Mouse (Mus musculus) adrenal gland, adult 8-10 months (tissue): ENCODE measurements around the gene Mtg2. TPM values are rescaled to one million over a fixed set of nuclear protein-coding genes. Genes with fewer than 3 reads are reported as not detected.

ENCODE experiments used
- DNase-seq: peaks from one replicate; pipeline ENCODE4 v3.0.0; 2022
- total RNA-seq, 4 experiments: library from RNA; stranded (reverse); gene quantifications; 2 replicates each; pipeline ENCODE4 v1.2.4; 2022

Gene Mtg2
- total RNA-seq, 4 experiments from 2014 or later, result 17.3 to 26.1 (median 21.6) TPM

GRCm38 (mm10) chr2:180053001-180053400 lies 17.4 kb upstream of the Mtg2 start:
- no peak for DNase-seq

DNA sequence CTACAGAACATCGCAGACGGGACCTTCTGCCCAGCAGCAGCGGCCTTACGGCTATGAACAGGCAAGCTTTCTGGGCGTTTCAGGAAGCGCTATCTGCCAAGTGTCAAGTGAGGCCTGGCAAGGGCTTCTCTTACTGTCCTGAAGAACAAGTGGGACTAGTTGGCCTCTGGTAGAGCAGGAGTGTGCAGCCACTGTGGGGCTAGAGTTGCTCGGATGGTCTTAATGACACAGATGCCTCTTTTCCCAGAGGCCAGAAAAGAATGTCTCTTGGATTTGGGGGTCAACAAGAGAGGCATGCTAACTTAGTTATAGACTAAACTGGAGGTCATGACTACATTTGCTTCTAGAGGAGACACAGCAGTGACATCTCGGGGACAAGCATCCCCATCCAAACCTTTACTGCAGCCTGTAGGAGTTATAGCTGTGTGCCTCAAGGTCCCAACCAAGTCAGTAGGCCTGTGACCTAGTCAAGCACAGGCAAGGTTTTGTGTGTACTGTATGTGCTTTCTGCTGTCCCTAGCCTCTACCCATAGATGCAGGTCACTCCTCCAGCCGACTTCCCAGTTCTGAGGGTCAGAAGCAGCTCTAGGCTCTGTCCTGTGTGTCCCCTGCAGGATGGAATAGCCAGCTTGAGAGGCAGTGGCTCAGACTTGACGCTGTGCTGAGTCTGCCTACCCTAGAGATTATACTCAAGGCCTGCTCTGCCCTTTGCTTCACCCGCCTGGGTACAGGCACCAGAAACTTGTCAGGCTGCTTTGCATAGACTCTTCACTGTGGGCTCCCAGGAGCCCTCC lies 6.9 kb upstream of the Mtg2 start:
- DNase-seq, result no peak

- DNase-seq, result no peak
Observed at GRCm38 (mm10) chr2:180069770-180070480, 463 bp upstream of the Mtg2 start.

DNA sequence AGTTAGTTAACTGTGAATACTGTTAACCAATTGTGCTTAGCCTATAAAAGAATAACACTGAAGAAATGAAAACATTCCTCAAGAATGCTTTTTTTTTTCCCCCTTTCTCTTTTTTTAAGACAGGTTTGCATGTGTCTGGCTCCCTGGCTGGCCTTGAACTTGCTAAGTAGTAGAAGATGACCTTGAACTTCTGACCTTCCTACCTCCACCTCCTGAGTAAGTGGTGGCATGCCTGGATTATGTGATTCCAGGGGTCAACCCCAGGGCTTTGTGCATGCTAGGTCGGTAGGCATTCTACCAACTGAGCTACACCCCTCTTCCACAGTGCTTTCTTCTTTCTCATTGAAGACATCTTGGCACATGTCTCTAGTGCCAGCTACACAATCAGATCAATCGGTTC lies 1.3 kb downstream of the Mtg2 start:
- no peak for DNase-seq

GRCm38 (mm10) chr2:180072886-180073285 lies 2.5 kb downstream of the Mtg2 start:
- DNase-seq, result no peak

DNA sequence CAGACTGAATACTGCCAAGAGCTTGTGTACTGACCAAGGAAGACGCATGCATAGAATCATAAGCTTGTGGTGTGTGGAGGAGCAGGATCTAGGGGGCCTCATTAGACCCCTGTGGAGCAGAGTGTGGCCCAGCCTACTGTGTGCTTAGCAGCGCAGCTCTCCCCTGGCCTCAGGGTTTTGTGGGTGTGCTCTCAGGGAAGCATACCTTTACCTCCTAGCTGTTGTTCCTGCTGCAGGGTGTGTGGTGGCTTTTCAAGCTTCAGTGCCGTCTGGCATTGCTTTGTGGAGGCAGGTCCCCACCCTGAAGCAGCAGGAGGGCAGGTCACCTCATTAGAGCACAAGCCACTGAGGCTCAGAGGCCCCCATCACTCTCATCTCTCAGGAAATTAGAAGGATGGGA lies 7.2 kb downstream of the Mtg2 start:
- DNase-seq, result no peak

GRCm38 (mm10) chr2:180080680-180081079 lies 10.3 kb downstream of the Mtg2 start:
- DNase-seq, result no peak

DNA sequence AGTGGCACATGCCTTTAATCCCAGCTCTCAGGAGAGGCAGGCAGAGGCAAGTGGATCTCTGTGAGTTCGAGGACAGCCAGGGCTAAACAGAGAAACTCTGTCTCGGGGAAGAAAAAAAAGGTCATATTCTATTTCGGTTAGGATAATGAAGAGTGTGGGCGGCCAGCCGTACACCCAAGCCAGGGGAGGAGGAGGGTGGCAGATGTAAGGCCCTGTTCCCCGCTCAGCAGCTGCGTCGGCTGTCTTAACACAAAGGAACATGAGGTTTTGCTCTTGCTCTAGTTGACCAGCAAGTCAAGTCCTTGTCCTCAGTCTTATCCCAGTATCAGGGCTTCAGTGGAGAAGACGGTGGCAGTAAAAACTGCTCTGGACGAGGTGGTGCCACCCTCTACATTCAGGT lies 12.7 kb downstream of the Mtg2 start:
- no peak for DNase-seq

GRCm38 (mm10) chr2:180084565-180084964 lies 14.2 kb downstream of the Mtg2 start:
- DNase-seq, result no peak

GRCm38 (mm10) chr2:180085926-180086636 lies 15.7 kb downstream of the Mtg2 start:
- DNase-seq, result no peak

DNA sequence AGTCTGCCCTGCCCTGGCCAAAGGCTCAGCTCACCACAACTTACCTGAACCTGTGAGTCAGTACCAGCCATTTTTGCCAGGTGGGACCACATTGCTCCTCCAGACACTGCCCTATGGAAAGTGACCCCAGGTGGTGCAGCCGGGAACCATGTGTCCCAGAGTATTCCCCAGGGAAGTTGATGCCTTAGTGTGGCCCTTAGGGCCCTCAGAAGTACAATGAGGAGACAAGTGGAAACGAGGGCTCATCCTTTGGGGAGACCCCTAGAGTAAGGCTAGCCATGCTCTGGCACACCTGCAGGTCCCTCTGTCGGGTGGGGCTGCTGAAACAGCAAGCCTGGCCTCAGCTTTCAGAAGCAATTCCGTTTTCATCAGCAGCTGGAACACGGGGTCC lies 16.2 kb downstream of the Mtg2 start:
- no peak for DNase-seq

GRCm38 (mm10) chr2:180087472-180087871 lies 17.1 kb downstream of the Mtg2 start:
- DNase-seq, result no peak

GRCm38 (mm10) chr2:180090285-180090684 lies 19.9 kb downstream of the Mtg2 start:
- no peak for DNase-seq

DNA sequence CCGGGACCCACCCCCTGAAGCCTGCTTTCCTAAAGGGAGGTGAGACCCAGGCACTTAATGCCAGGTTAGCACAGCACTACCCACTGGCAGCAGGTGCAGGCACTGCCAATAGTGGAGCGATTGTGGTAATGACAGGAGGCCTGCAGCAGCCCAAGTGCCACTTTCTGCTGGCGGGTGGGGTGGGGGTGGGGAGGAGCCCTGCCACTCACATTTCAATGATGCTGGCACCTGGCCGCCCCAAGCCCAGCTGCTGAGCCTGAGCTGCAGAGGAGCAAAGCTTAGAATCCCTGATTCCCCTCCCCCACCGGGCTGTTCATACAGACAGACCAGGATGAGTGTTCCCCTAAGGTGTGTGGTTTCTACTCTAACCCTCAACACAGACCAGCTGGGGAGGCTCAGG lies 25.3 kb downstream of the Mtg2 start:
- no peak for DNase-seq

GRCm38 (mm10) chr2:180097585-180097984 lies 27.2 kb downstream of the Mtg2 start:
- no peak for DNase-seq

DNA sequence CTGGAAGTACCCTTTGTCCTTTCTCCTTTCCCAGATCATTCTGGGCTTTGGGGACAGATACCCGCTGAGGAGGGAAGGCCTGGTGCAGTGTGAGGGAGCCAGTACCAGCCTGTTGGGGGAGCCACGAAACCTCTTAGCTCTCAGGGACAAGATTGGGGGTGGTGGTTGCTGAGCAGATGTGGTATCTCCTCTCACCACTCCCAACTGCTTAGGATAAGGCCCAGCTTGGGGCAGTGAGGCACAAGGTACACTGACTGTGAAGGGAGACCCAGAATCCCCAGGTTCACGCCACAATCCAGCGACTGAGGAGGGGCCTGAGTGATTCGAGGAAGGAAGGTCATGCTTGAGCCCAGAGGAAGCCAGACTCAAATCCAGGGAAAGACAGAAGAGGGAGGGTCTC lies 27.8 kb downstream of the Mtg2 start:
- no peak for DNase-seq

DNA sequence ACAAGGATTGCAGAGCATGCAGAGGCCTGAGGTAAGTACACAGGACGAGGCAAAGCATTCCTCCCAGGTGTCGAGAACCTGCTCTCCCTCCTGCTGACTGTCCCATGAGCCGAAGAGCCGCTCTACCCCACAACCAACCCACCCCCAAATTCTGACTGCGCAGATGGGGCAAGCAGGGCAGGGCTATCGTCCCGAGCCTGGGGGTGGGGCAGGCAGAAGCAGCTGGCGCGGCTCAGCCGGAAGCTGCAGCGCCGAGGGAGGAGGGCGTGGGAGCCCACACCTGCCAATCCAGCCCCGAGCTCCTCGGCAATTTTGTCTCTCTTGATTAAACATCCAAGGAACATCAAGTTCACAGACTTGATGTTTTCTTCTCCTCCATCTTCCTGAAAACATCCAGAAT lies 29.1 kb downstream of the Mtg2 start:
- no peak for DNase-seq

GRCm38 (mm10) chr2:180103151-180103977 lies 33.0 kb downstream of the Mtg2 start:
- DNase-seq, result no peak

- peak; percentile 65 for DNase-seq
Observed at GRCm38 (mm10) chr2:180103978-180104658, 33.7 kb downstream of the Mtg2 start, which contains the start of gene Hrh3. TSS of gene Hrh3 (minus strand) at chr2:180104488.

DNA sequence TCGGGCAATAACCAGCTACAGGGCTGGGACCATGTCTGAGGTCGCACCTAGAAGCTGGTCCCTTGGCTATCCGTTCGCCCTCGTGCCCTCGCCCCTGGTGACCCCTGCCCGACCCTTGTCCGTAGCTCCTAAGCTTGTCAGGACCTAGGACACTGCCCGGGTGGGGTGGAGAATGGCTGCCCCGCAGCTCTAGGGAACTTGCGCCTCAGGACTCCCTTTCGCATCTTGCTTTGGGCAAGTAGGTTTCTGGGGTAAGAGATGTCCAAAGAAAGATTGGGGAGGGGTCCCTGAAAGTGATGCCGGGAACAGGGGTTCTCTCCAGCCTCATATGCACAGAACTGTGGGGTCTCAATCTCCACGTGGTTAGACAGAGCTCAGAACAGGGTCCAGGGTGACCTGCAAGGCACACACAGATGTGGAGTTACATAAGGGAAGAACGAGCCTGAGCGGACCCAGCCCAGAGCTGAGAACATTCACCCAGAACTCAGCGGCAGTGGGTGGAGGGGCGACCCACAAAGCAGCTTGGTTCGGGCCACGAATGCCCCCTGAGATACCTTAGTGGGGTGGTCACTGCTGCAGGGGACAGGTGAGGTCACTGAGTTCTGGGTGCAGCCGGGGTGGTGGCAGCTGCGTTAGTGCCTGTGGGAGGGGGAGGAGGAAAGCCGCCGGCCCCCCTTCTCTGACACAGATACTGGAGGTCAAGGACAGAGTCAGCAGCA lies 34.4 kb downstream of the Mtg2 start:
- no peak for DNase-seq
